Mouse (Mus musculus) forebrain, embryonic 14.5 days (tissue): ENCODE measurements at regions not wholly inside any gene's neighbourhood (a gene's known extent, or its start where the extent isn't known, plus 50 kb on each side); places are given as distances from the start of the nearest gene placed in this dataset.
"Not testable (repeated sequence)": the region's sequence is repeated elsewhere in the genome, so short reads cannot be mapped to it uniquely, and the experiment has no call there.

ENCODE experiments used
- ATAC-seq: fragments of 200-750 bp; cut with Nextera tagmentation; 2 replicates; pipeline ENCODE4 v1.8.0; 2017; ENCODE audit warnings: mild to moderate bottlenecking, moderate library complexity
- DNase-seq: peaks from one replicate; pipeline ENCODE4 v3.0.0-alpha.2; 2015; ENCODE audit warnings: low spot score
- H3K27ac ChIP-seq: fragments of 300-500 bp; sonication (generic); 2 replicates; pipeline ENCODE4 v1.5.1; 2014; ENCODE audit warnings: low read depth, mild to moderate bottlenecking, control low read depth, low read length, moderate library complexity
- H3K27me3 ChIP-seq: fragments of 300-500 bp; sonication (generic); replicated peaks from 2 replicates; pipeline ENCODE4 v1.6.1; 2014; ENCODE audit warnings: low read length, control low read depth, mixed read lengths; ENCODE audit not compliant: control insufficient read depth, insufficient read depth
- H3K36me3 ChIP-seq: fragments of 300-500 bp; sonication (generic); 2 replicates; pipeline ENCODE4 v1.6.1; 2014; ENCODE audit warnings: low read length, control low read depth; ENCODE audit not compliant: control insufficient read depth, insufficient read depth
- H3K4me1 ChIP-seq: fragments of 300-500 bp; sonication (generic); 2 replicates; pipeline ENCODE4 v1.6.1; 2014; ENCODE audit warnings: antibody characterized with exemption, low read length, control low read depth; ENCODE audit not compliant: control insufficient read depth, insufficient read depth
- H3K4me2 ChIP-seq: fragments of 300-500 bp; sonication (generic); 2 replicates; pipeline ENCODE4 v1.6.1; 2014; ENCODE audit warnings: mild to moderate bottlenecking, control low read depth, low read length
- H3K4me3 ChIP-seq: fragments of 300-500 bp; sonication (generic); 2 replicates; pipeline ENCODE4 v1.5.1; 2014; ENCODE audit warnings: low read depth, low read length, control low read depth
- H3K9ac ChIP-seq: fragments of 300-500 bp; sonication (generic); 2 replicates; pipeline ENCODE4 v1.6.1; 2014; ENCODE audit warnings: mild to moderate bottlenecking, low read length, control low read depth, moderate library complexity
- H3K9me3 ChIP-seq: fragments of 300-500 bp; sonication (generic); replicated peaks from 2 replicates; pipeline ENCODE4 v1.6.1; 2016; ENCODE audit warnings: low read length, control low read depth, mixed read lengths; ENCODE audit not compliant: control insufficient read depth
- WGBS: fragments of 180-500 bp; shearing (Covaris S2); extraction: QIAGEN DNeasy Blood & Tissue Kit; methylation state at CpG from one replicate; pipeline ENCODE4 v1.1.7; 2014; 5-methylcytosine and 5-hydroxymethylcytosine counted together

GRCm38 (mm10) chr8:96488741-96489453, 600.5 kb upstream of the Got2 start:
- Histone ChIP-seq H3K4me1 (peaks cover 8% of the 10 kb centered on the region), H3K4me2 (no peak overlapping the region), H3K9ac (no peak overlapping the region), H3K9me3 (no peaks in the 10 kb centered on the region), H3K4me3 (no peak overlapping the region), H3K36me3 (no peaks in the 10 kb centered on the region), H3K27ac (no peak overlapping the region), H3K27me3 (no peaks in the 10 kb centered on the region)
- peak; percentile 20 for DNase-seq
- WGBS = 34% methylated on average over 7 of the region's 7 CpGs
- ATAC-seq = no peak

DNA sequence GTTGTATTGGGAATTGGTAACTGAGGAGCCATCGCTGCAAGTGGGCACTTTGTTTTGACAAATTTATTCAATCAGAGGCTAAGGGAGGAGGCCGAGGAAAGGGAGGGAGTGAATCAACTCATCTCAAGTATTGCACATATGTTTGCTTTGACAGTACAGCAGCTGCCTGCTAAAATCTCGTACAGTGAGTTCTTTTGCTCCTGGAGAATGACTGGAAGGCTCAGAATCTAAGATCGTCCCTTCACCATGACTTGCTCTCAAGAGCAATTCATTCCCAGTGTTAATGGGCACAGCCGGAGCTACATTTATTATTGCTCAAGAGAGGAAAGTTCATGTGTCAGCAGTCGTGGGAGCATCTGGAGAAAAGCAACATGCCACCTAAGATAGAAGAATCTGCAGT, 567.6 kb upstream of the Got2 start:
- DNase-seq (peak; percentile 72), ATAC-seq (peak; percentile 85)
- H3K9ac ChIP-seq = no peak overlapping the region; the same call in 1 of the 2 replicates
- 9% methylated on average over 6 of the region's 6 CpGs for WGBS
- H3K27me3 ChIP-seq = no peaks in the 10 kb centered on the region
- H3K4me3 ChIP-seq = peak overlapping the region; percentile 1; the same call in 1 of the 2 replicates
- no peak overlapping the region for H3K27ac ChIP-seq
- no peaks in the 10 kb centered on the region for H3K36me3 ChIP-seq
- no peaks in the 10 kb centered on the region for H3K9me3 ChIP-seq
- H3K4me1 ChIP-seq = peaks cover 8% of the 10 kb centered on the region; the same call in 1 of the 2 replicates
- peak overlapping the region; percentile 41 for H3K4me2 ChIP-seq

DNA sequence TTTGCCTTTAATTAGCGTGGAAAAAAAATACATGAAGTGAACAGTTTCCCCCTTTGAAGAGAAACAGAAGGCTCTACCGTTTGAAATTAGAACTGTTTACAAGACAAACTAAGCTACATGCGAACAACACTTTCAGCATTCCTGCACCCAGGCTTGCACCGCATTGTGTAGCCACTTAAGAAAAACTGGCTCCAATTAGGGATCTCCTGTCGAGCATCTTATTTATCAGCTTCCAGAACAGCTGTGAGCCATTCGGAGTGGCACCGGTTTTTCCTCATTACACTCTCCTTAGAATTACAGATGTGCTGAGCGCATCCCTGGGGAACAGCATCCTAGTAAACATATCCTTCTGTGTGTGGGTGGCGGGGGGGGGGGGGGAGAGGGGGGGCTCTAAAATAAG, 567.0 kb upstream of the Got2 start:
- ATAC-seq (peak; percentile 78), DNase-seq (peak; percentile 81)
- WGBS = 1% methylated on average over 9 of the region's 9 CpGs

GRCm38 (mm10) chr8:96429708-96430107, 541.4 kb upstream of the Got2 start:
- Histone ChIP-seq H3K4me2 (no peak overlapping the region), H3K9ac (no peak overlapping the region), H3K9me3 (no peaks in the 10 kb centered on the region), H3K4me3 (no peak overlapping the region), H3K27ac (no peak overlapping the region), H3K4me1 (no peaks in the 10 kb centered on the region), H3K36me3 (no peaks in the 10 kb centered on the region), H3K27me3 (no peaks in the 10 kb centered on the region)
- 41% methylated on average over 1 of the region's 1 CpGs for WGBS
- DNase-seq (peak; percentile 60), ATAC-seq (no peak)

More for the DNA sequence above, 567.0 kb upstream of the Got2 start:
- no peaks in the 10 kb centered on the region for H3K36me3 ChIP-seq
- peaks cover 8% of the 10 kb centered on the region; the same call in 1 of the 2 replicates for H3K4me1 ChIP-seq
- H3K4me3 ChIP-seq = peak overlapping the region; percentile 1
- H3K4me2 ChIP-seq = peak overlapping the region; percentile 41
- H3K27me3 ChIP-seq = no peaks in the 10 kb centered on the region
- H3K9me3 ChIP-seq = no peaks in the 10 kb centered on the region
- H3K27ac ChIP-seq = no peak overlapping the region
- H3K9ac ChIP-seq = no peak overlapping the region; the same call in 1 of the 2 replicates

GRCm38 (mm10) chr8:96426900-96427299, 538.6 kb upstream of the Got2 start:
- Histone ChIP-seq H3K36me3 (no peaks in the 10 kb centered on the region), H3K4me2 (no peak overlapping the region), H3K4me1 (no peaks in the 10 kb centered on the region), H3K9ac (no peak overlapping the region), H3K4me3 (no peak overlapping the region), H3K27ac (no peak overlapping the region), H3K9me3 (no peaks in the 10 kb centered on the region), H3K27me3 (no peaks in the 10 kb centered on the region)
- 63% methylated on average over 1 of the region's 1 CpGs for WGBS
- ATAC-seq = no peak
- peak; percentile 56 for DNase-seq

DNA sequence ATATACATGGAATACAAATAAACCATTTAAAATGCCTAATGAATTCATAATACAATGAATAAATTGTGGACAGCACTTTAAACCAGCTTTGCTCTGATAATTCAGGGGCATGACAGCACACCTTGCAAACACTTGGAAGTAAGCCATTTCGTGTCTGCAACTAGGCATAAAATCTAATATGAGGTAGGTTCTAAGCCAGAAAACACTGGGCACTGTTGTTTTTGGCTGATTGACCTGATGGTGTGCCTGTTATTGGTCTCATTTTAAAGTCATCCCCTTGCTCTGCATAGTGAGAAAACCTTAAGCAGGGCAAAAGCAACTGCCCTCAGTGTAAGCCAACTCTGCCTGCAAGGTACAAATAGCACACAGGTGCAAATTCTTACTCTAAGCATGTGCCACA, 521.3 kb upstream of the Got2 start:
- no peak for ATAC-seq
- H3K4me2 ChIP-seq = no peak overlapping the region
- no peak overlapping the region for H3K4me3 ChIP-seq
- no peaks in the 10 kb centered on the region for H3K36me3 ChIP-seq
- no peaks in the 10 kb centered on the region for H3K27me3 ChIP-seq
- H3K9me3 ChIP-seq = no peaks in the 10 kb centered on the region
- H3K27ac ChIP-seq = no peak overlapping the region
- H3K4me1 ChIP-seq = no peaks in the 10 kb centered on the region
- H3K9ac ChIP-seq = no peak overlapping the region
- no peak for DNase-seq
- WGBS = 76% methylated on average over 1 of the region's 1 CpGs

GRCm38 (mm10) chr8:96404549-96405145, 516.3 kb upstream of the Got2 start:
- Histone ChIP-seq H3K4me1 (no peaks in the 10 kb centered on the region), H3K36me3 (no peaks in the 10 kb centered on the region), H3K9ac (no peak overlapping the region), H3K4me3 (no peak overlapping the region), H3K27me3 (no peaks in the 10 kb centered on the region), H3K9me3 (no peaks in the 10 kb centered on the region), H3K27ac (no peak overlapping the region), H3K4me2 (no peak overlapping the region)
- no peak for DNase-seq
- 91% methylated on average over 15 of the region's 15 CpGs for WGBS
- ATAC-seq = no peak

DNA sequence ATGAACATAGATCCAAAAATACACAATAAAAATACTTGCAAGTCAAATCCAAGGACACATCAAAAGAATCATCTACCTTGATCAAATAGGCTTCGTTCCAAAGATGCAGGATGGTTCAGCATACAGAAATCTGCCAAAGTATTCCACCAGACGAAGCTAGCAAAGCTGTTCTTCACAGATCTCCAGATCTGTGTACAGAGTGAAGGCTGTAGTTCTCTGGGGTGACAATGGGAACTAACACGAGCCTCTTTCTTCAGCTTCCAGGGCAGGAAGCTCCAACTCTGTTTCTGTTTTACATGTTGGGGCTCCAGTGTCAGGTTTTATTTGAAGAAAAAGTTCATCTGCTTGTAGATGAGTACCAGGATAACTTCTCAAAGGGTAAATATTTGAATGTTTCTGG, 515.3 kb upstream of the Got2 start:
- H3K9me3 ChIP-seq = no peaks in the 10 kb centered on the region
- H3K4me3 ChIP-seq = no peak overlapping the region
- no peak overlapping the region for H3K9ac ChIP-seq
- 73% methylated on average over 3 of the region's 3 CpGs for WGBS
- no peak overlapping the region for H3K27ac ChIP-seq
- no peak for DNase-seq
- no peaks in the 10 kb centered on the region for H3K4me1 ChIP-seq
- no peaks in the 10 kb centered on the region for H3K27me3 ChIP-seq
- no peaks in the 10 kb centered on the region for H3K36me3 ChIP-seq
- no peak for ATAC-seq
- no peak overlapping the region for H3K4me2 ChIP-seq

DNA sequence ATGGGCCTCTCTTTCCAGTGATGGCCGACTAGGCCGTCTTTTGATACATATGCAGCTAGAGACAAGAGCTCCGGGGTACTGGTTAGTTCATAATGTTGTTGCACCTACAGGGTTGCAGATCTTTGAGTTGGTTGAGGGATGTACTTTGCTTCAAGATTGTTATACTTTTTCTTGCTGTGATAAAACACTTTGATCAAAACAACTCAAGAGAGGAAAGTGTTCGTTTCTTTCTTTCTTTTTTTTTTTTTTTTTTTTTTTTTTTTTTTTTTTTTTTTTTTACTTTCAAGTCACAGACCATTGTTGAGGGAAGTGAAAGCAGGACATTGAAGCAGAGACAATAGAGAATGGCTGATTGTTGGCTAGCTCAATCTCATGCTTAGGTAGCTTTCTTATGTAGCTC, 511.0 kb upstream of the Got2 start:
- not testable (repeated sequence) for H3K9ac ChIP-seq, H3K4me3 ChIP-seq, H3K27ac ChIP-seq, H3K36me3 ChIP-seq, ATAC-seq, H3K4me2 ChIP-seq, H3K9me3 ChIP-seq, H3K27me3 ChIP-seq, DNase-seq, H3K4me1 ChIP-seq
- 89% methylated on average over 4 of the region's 4 CpGs for WGBS
